Mouse (Mus musculus) G1E (cell line): Measurements from ENCODE around the gene Aloxe3. TPM values are rescaled to one million over a fixed set of nuclear protein-coding genes. Genes with fewer than 3 reads are reported as not detected.
A peak's percentile ranks its signal among the peaks of the same experiment; 100 is the strongest.

Experiments
- ATAC-seq: 2 replicates; pipeline ENCODE4 v1.8.0; 2016; ENCODE audit warnings: mild to moderate bottlenecking; ENCODE audit not compliant: insufficient number of reproducible peaks, poor library complexity, low FRiP score, severe bottlenecking; ENCODE audit errors: extremely low read depth
- DNase-seq: peaks from one replicate; pipeline ENCODE4 v3.0.0; 2012; ENCODE audit warnings: low spot score
- H3K27me3 ChIP-seq: 2 replicates; pipeline ENCODE4 v1.6.1; 2012; ENCODE audit warnings: mild to moderate bottlenecking, low read length, inconsistent platforms; ENCODE audit not compliant: insufficient read depth
- H3K36me3 ChIP-seq: replicated peaks from 2 replicates; pipeline ENCODE3; 2012; ENCODE audit warnings: mild to moderate bottlenecking, inconsistent platforms
- H3K4me1 ChIP-seq: 2 replicates; pipeline ENCODE4 v1.6.1; 2012; ENCODE audit warnings: low read depth, low read length, inconsistent platforms, mixed read lengths; ENCODE audit not compliant: insufficient read depth
- H3K4me3 ChIP-seq: 2 replicates; pipeline ENCODE4 v1.5.1; 2012; ENCODE audit warnings: low read depth, mild to moderate bottlenecking, inconsistent platforms, low read length, moderate library complexity, mixed read lengths
- H3K9me3 ChIP-seq: replicated peaks from 2 replicates; pipeline ENCODE4 v1.6.1; 2012; ENCODE audit warnings: inconsistent platforms
- CTCF ChIP-seq: IDR thresholded peaks from 2 replicates; pipeline ENCODE4 v1.5.1; 2012; ENCODE audit warnings: low read depth, low read length, inconsistent platforms, mixed read lengths
- GATA1 ChIP-seq: IDR thresholded peaks from 2 replicates; pipeline ENCODE4 v1.6.1; 2012; ENCODE audit warnings: borderline replicate concordance, low read length, inconsistent platforms, mixed read lengths
- GATA2 ChIP-seq: IDR thresholded peaks from 2 replicates; pipeline ENCODE4 v1.6.1; 2012; ENCODE audit warnings: low read depth, low read length, inconsistent platforms, borderline replicate concordance
- POLR2AphosphoS5 ChIP-seq: IDR thresholded peaks from 2 replicates; pipeline ENCODE4 v1.6.1; 2012; ENCODE audit warnings: low read depth, low read length, inconsistent platforms; ENCODE audit not compliant: insufficient replicate concordance
- TAL1 ChIP-seq: conservative IDR thresholded peaks from 2 replicates; pipeline ENCODE4 v1.6.1; 2012; ENCODE audit warnings: low read depth, low read length, inconsistent platforms, mixed read lengths
- polyA plus RNA-seq: library from polyadenylated mRNA; stranded (reverse); fragments of >175 nt; gene quantifications from 2 replicates; pipeline ENCODE4 v1.2.3, GENCODE M21; 2012
- total RNA-seq, 2 experiments: library from RNA; stranded (forward) in 1 of 2; stranded (reverse) in 1 of 2; fragments of 200-1000 nt in 1 of 2; fragments of >200 nt in 1 of 2; fragmentation: Nextera tagmentation in 1 of 2; gene quantifications; 2 replicates each; pipeline ENCODE4 v1.2.3; 2014 to 2017

Gene Aloxe3
- total and polyA plus RNA-seq, 3 experiments: 0.16 TPM; not detected in 2

DNA sequence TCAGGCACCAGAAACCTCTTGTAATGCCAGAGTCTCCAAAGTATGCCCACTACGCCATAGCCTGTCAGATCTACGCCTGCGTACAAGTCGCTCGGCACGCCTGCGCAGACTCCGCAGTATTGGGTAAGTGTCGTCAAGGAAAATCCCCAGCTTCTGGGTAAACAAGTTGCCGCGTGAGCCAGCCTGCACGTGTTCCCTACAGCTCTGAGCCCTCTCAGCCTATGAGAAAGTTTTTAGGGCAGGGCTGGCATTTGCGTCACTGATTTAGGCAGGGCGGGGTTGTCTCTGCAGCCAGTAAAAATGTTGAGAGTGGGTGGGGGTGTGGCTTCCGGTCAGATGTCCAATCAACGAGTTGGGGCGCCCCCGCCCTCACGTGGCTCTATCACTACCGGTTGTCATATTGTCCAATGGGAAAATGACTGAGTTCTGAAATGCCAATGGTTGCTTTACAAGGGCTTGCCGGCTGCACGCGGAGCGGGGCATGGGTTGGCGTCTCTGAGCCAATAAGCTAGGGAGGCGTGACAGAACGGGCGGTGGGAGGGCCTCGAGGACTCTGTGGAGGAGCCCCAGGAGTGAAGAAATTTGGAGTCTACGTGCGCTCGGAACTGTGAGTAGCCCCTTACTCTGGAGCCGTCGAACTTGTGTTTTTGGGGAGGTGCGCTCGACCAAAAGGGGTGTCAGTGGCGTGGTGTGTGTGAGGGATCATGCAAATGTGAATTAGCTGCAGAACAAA is 30.8 kb upstream of the Aloxe3 start, which contains the start of gene Per1:
Per1 (plus strand) TSS at position 521 of the 733 bp plus-strand sequence.
- TF ChIP-seq GATA1: no peak
- no peak for TF ChIP-seq CTCF
- TF ChIP-seq TAL1: no peak
- no peak for TF ChIP-seq GATA2
- no peak for TF ChIP-seq POLR2AphosphoS5
- Histone ChIP-seq H3K9me3 (no peaks in the 10 kb centered on the region), H3K36me3 (peaks cover 35% of the 10 kb centered on the region), H3K4me3 (peak within 1 kb of the TSS; percentile 72), H3K27me3 (no peaks in the 10 kb centered on the region), H3K4me1 (peaks cover 82% of the 10 kb centered on the region)
- ATAC-seq (peak; percentile 77), DNase-seq (peak; percentile 91)

DNA sequence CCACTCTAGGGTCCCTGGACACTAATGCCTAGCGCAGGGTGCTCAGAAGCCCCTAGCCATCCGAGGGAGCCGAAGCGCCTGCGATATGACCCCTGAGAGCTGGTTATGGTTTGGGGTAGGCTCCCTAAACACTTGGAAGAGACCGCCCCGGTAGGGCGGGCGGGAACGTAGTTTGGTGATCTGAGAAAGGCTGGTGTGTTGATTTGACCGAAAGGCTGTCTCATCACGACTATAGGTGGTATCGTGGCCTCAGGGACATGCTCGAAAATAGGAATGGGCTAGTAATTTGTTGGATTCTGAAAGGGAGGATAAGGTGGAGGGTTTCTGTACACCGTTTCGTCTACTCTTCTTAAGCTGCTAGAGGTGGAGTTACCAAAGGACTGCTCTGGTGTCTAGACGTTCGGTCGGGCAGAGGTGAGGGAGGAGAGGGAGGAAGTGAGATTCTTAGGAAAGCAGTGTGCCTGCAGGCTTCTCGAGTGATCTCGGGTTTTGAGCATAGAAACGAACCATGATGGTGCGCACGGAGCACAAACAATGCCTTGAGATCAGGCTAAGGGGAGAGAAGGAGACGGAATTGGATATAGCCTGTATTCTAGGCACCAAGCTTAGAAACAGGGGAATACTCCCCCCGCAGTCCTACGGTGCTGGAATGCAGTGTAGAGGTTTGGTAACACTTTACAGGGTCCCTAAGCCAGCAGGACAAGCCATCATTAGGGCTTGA is 30.0 kb upstream of the Aloxe3 start:
- Histone ChIP-seq H3K36me3 (peaks cover 34% of the 10 kb centered on the region), H3K4me1 (peaks cover 83% of the 10 kb centered on the region), H3K27me3 (no peaks in the 10 kb centered on the region), H3K4me3 (peak overlapping the region; percentile 72), H3K9me3 (no peaks in the 10 kb centered on the region)
- no peak for DNase-seq
- TF ChIP-seq GATA1: no peak
- TF ChIP-seq GATA2: no peak
- no peak for TF ChIP-seq TAL1
- no peak for TF ChIP-seq CTCF
- no peak for TF ChIP-seq POLR2AphosphoS5
- no peak for ATAC-seq

DNA sequence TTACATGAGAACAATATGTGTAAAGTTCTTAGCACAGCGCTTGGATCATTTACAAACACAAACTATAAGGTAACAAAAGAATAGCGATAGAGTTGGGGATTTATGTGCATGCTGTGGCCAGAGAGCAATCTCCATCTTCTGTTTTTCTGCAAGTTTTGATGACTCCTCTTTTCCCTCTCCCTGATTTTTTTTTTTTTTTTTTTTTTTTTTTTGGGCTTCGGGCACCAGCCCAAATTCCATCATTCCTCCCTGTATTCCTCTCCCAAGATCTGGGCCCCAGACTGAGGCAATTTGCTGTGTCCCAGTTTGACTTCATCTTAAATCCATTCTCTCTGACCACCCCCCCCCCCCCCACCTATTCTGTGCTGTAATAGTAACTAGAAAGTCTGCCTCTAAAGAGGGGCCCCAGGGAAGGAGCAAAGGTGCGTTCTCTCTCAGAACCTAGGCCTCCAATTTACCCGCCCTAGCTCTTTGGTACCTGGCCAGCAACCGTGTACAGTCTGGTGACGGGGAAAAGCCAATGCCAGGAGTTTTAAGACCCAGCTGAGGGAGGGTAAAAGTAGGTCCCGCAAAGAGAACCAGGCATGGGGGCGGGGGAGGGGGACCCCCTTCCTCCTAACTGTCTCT is 29.2 kb upstream of the Aloxe3 start:
- Histone ChIP-seq H3K36me3 (peaks cover 34% of the 10 kb centered on the region), H3K9me3 (no peaks in the 10 kb centered on the region), H3K4me1 (peaks cover 83% of the 10 kb centered on the region), H3K4me3 (peak overlapping the region; percentile 72), H3K27me3 (no peaks in the 10 kb centered on the region)
- DNase-seq: no peak
- TF ChIP-seq GATA2: no peak
- no peak for ATAC-seq

DNA sequence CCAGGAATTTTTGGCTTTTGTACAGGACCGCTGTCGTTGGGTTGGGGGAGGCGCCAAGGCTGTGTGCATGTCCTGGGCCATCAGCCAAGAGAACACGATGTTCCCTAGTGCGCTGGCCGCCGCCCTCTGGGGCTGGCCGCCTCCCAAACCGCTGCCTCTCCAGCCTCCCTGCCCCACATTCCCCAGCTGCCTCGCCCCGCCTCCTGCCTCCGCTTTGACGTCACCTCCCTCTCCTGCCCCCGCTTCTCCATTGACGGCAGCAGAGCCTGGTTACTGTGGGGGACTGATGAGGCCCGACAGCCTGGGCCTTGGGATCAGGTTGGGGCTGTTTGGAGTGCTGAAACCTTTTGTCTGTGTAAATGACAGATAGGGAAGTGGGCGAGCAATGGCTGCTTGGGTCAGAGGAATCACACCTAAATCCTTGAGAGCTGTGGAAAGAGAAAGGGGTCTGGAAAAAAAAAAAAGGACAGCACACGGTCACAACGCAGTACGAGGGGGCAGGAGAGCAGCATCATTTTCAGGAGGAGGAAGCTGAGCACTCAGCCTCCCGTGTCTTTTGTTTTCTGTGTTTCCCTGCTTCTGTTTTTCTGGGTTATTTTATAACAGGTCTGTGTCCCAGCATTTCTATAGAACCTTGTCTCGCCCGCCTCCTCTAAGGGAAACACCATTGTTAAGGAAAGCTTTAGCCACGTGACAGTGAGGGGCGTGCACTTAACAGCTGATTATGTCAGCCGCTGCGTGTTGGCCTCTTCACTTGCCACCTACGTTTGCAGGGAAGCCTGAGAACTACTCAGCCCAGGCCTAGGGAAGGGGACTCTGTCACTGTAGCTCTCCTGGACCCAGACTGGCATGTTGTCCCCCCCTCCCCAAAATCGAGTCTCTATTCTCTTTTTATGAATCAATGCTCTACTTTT is 28.5 kb upstream of the Aloxe3 start:
- ATAC-seq: peak; percentile 37
- H3K36me3 ChIP-seq: peaks cover 34% of the 10 kb centered on the region
- H3K4me3 ChIP-seq: peak overlapping the region; percentile 72
- no peaks in the 10 kb centered on the region for H3K9me3 ChIP-seq
- DNase-seq: peak; percentile 87
- no peaks in the 10 kb centered on the region for H3K27me3 ChIP-seq
- peaks cover 77% of the 10 kb centered on the region for H3K4me1 ChIP-seq
- TF ChIP-seq POLR2AphosphoS5 (no peak), GATA1 (no peak), CTCF (no peak), GATA2 (no peak), TAL1 (no peak)

DNA sequence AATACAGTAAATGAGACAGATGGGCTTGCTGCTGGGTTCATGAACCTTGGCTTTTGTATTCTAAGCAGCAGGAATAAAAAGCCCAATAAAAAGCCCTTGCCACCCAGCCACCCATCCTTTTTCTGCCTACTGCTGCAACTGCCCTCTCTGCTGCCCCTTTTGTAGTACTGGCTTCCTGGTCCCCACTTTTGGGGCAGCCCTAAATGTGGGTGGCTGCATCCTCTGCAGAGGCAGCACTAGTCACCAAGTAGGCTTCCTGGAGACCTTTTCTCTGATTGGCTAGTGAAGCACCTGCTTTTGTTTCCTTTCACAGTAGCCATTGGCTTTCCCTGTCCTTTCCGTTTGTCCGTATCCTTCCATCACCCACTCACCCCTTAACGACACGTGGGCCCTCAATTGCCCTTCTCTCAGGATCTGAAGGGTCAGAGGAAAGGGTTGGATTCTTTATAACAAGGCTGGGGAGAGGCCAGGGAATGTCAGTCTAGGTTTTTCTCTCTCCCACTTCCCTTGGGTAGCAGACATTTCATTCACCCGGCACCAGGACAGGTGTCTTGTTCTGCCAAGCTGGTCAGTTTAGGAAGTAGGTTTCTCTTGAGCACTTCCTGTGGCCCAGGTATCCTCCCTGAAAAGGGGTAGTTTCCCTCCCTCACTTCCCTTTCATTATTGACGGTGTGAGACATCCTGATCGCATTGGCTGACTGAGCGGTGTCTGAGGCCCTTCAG is 27.5 kb upstream of the Aloxe3 start:
- peak overlapping the region; percentile 73 for H3K4me3 ChIP-seq
- peaks cover 35% of the 10 kb centered on the region for H3K36me3 ChIP-seq
- no peak for TF ChIP-seq POLR2AphosphoS5
- no peak for TF ChIP-seq TAL1
- TF ChIP-seq GATA2: no peak
- no peak for TF ChIP-seq CTCF
- H3K9me3 ChIP-seq: no peaks in the 10 kb centered on the region
- DNase-seq (no peak), ATAC-seq (no peak)
- H3K27me3 ChIP-seq: no peaks in the 10 kb centered on the region
- peaks cover 70% of the 10 kb centered on the region for H3K4me1 ChIP-seq
